ENCODE assay signal across 13 mouse cellular contexts in genomic region chr4:119050867-119051353, GRCm38 (mm10). TPM values are rescaled to one million over a fixed set of nuclear protein-coding genes. Genes with fewer than 3 reads are reported as not detected.
A peak's percentile ranks its signal among the peaks of the same experiment; 100 is the strongest.
DNase-seq lines count a peak whose midpoint lies in the region; ATAC-seq lines count a peak whose summit lies in the region.
"Had no signal": no experiment of that assay in that cellular context is flagged by ENCODE, and none has a peak within 500 bp of the region (broad histone marks: within the 10 kb centered on the region; RNA-seq: fewer than 3 reads in every experiment).

No protein-coding gene starts in this region.

- H3K4me1 ChIP-seq in heart, embryonic 11.5 days (ENCODE audit: control insufficient read depth, insufficient read depth, low read length), result peaks cover 29% of the 10 kb centered on the region
- peaks cover 7% of the 10 kb centered on the region; the same call in 1 of the 2 replicates for H3K4me1 ChIP-seq in lung, embryonic 15.5 days
- H3K4me1 ChIP-seq: embryonic facial prominence, embryonic 12.5 days; neural tube, embryonic 12.5 days had no signal

- WGBS in heart, embryonic 11.5 days (ENCODE audit: insufficient replicate concordance), result 11% methylated on average over 2 of the region's 2 CpGs
- WGBS in lung, embryonic 15.5 days, result 35% methylated on average over 2 of the region's 2 CpGs

- peak overlapping the region; percentile 25 for H3K4me2 ChIP-seq in heart, embryonic 11.5 days
- H3K4me2 ChIP-seq in lung, embryonic 15.5 days, result no peak overlapping the region
- H3K4me2 ChIP-seq: embryonic facial prominence, embryonic 12.5 days; neural tube, embryonic 12.5 days had no signal

- no peaks in the 10 kb centered on the region for H3K27me3 ChIP-seq in heart, embryonic 11.5 days (ENCODE audit: control insufficient read depth, insufficient read depth, low read length)
- H3K27me3 ChIP-seq in lung, embryonic 15.5 days, result no peaks in the 10 kb centered on the region
- H3K27me3 ChIP-seq: embryonic facial prominence, embryonic 12.5 days; neural tube, embryonic 12.5 days had no signal

- H3K9ac ChIP-seq in heart, embryonic 11.5 days (ENCODE audit: low read depth, low read length), result peak overlapping the region; percentile 55; the same call in 1 of the 2 replicates
- H3K9ac ChIP-seq in lung, embryonic 15.5 days, result no peak overlapping the region
- H3K9ac ChIP-seq: embryonic facial prominence, embryonic 12.5 days; neural tube, embryonic 12.5 days had no signal

- peak overlapping the region; percentile 87 for H3K27ac ChIP-seq in heart, embryonic 11.5 days (ENCODE audit: low read depth, low read length)
- no peak overlapping the region for H3K27ac ChIP-seq in lung, embryonic 15.5 days
- H3K27ac ChIP-seq: embryonic facial prominence, embryonic 12.5 days; neural tube, embryonic 12.5 days had no signal

- H3K4me3 ChIP-seq in heart, embryonic 11.5 days (ENCODE audit: low read depth, low read length), result no peak overlapping the region
- no peak overlapping the region for H3K4me3 ChIP-seq in lung, embryonic 15.5 days
- H3K4me3 ChIP-seq: embryonic facial prominence, embryonic 12.5 days; megakaryocyte, embryonic 14.5 days; neural tube, embryonic 12.5 days had no signal

- intact Hi-C loops in heart, postnatal 25 days (cut with DNase I), result no loop called here

- H3K36me3 ChIP-seq in heart, embryonic 11.5 days (ENCODE audit: control insufficient read depth, insufficient read depth, low read length), result no peaks in the 10 kb centered on the region
- no peaks in the 10 kb centered on the region for H3K36me3 ChIP-seq in lung, embryonic 15.5 days
- H3K36me3 ChIP-seq: embryonic facial prominence, embryonic 12.5 days; neural tube, embryonic 12.5 days had no signal

- ATAC-seq in heart, embryonic 11.5 days (replicated peaks; ENCODE audit: insufficient number of reproducible peaks, low FRiP score, low TSS enrichment), result peak; percentile 84
- peak; percentile 68 for ATAC-seq in lung, embryonic 15.5 days (ENCODE audit: borderline replicate concordance, extremely low read depth, low FRiP score, low TSS enrichment)
- ATAC-seq in megakaryocyte progenitor cell, adult 5-6 weeks (replicated peaks; ENCODE audit: poor library complexity), result 0 out of 2 replicates have a peak, but pooled peaks have one; percentile 7
- ATAC-seq in erythroid progenitor cell, adult 5-6 weeks (replicated peaks; ENCODE audit: low FRiP score, poor library complexity, severe bottlenecking), result no peak
- ATAC-seq in frontal cortex, adult (ENCODE audit: low TSS enrichment), result no peak

- DNase-seq in heart, postnatal 25 days (ENCODE audit: low spot score), result no peak
- no peak for DNase-seq in lung, adult 18-20 months
- peak; percentile 45 for DNase-seq in c-Kit-positive CD71-positive TER-119-negative erythroid progenitor cells, embryonic 14.5 days (ENCODE audit: low read depth)
- DNase-seq: B cell, adult 2 months; cerebellum, adult 8-10 months had no signal

- H3K9me3 ChIP-seq in heart, embryonic 11.5 days (replicated peaks; ENCODE audit: control insufficient read depth, low read length), result no peaks in the 10 kb centered on the region
- no peaks in the 10 kb centered on the region for H3K9me3 ChIP-seq in lung, embryonic 15.5 days
- H3K9me3 ChIP-seq: embryonic facial prominence, embryonic 12.5 days; megakaryocyte, embryonic 14.5 days; neural tube, embryonic 12.5 days had no signal

RNA-seq across cellular contexts. Expression of gene Slc2a1, which starts 57.6 kb away (rescaled TPM):
- 426 and 446 TPM in 2 replicates for polyA plus RNA-seq in heart, embryonic 11.5 days (2014; fragmentation: Nextera tagmentation; extraction: Ambion mirVana)
- total RNA-seq in heart, postnatal 25 days (2021), result 1 to 10 TPM; 7.3 to 8.0 TPM
- 83.6 and 87.2 TPM in 2 replicates for polyA plus RNA-seq in lung, embryonic 15.5 days (2015; fragmentation: Nextera tagmentation; extraction: Ambion mirVana)
- 7.7 and 11.5 TPM in 2 replicates for total RNA-seq in megakaryocyte progenitor cell, adult 5-6 weeks (2015)
- 7.4 and 8.6 TPM in 2 replicates for total RNA-seq in megakaryocyte progenitor cell, adult 5-6 weeks (2017)
- 1.1 and 5.4 TPM in 2 replicates for total RNA-seq in erythroid progenitor cell, adult 5-6 weeks (2015; ENCODE audit: low replicate concordance)
- total RNA-seq in erythroid progenitor cell, adult 5-6 weeks (2017; ENCODE audit: low replicate concordance), result 1.0 TPM in 1 of 2 replicates, not detected in the other

Comparison
In these comparisons a context has a peak if more than half of its experiments do, and no peak if none do; other contexts are left out.
1. ATAC-seq: peak in heart, embryonic 11.5 days (single experiment), lung, embryonic 15.5 days (single experiment) and megakaryocyte progenitor cell, adult 5-6 weeks (single experiment); none in erythroid progenitor cell, adult 5-6 weeks (single experiment) and frontal cortex, adult (single experiment).